Mouse (Mus musculus): ENCODE measurements at regions not wholly inside any gene's neighbourhood (a gene's known extent, or its start where the extent isn't known, plus 50 kb on each side); places are given as distances from the start of the nearest gene placed in this dataset.

DNA sequence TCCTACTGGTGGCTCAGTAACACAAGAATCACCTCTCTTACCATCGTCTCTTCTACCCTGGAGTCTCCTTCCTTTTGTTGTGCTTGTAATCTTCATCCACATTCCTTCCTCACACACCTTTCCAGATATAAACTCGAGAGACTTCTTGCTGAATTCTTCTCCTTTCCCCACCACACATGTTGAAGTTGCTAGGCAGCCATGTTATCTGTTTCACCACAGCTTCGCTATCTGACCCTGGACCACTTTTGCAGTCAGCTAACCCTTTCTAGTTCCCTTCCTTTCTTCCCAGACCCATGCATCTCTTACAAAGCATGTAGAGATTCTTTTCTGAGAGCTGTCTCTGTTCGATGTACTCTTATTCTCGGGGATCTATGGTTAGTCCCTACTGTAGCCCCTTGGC lies 235.6 kb upstream of the Tprg start:
- no peak for TF ChIP-seq CTCF (IDR thresholded peaks at IDR 0.05; ENCODE audit: low read depth, low read length)
- no peak for TF ChIP-seq POLR2A (IDR thresholded peaks at IDR 0.05; ENCODE audit: extremely low read depth, insufficient read depth, low read length)
